Mouse (Mus musculus): Measurements from ENCODE around the gene Susd1. TPM values are rescaled to one million over a fixed set of nuclear protein-coding genes. Genes with fewer than 3 reads are reported as not detected.

Gene Susd1
- total and polyA plus RNA-seq, 3 experiments, result 49.0 to 180 (median 67.6) TPM

DNA sequence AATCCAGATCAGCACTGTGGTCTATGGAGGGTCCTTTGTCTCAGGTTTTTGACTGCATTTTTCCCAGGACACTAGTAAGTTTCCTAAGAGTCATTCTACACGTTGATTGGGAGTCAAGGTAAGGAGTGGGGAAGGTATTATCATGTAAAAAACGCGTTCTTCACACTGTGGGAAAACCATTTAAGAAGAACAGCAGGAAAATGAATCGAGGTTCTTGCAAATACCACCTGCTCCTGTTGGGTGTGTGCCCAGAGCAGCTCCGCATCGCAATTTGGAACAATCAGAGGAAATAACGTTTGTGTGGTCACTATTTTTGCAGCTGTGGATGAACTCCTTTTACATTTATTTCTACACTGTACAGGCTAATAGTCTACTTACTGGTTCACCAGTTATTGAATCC is 125.5 kb downstream of the Susd1 start:
- Histone ChIP-seq H3K27ac (ENCODE audit: control insufficient read depth, low read depth, low read length) (no peak overlapping the region), H3K79me2 (ENCODE audit: control insufficient read depth, insufficient read depth, low read length, poor library complexity) (no peaks in the 10 kb centered on the region), H3K4me1 (ENCODE audit: control insufficient read depth in 1 of 2, insufficient read depth in 2 of 2, low read length in 2 of 2) (no peaks in the 10 kb centered on the region), H3K9ac (ENCODE audit: control insufficient read depth, low read depth, low read length, poor library complexity, severe bottlenecking) (no peak overlapping the region), H3K36me3 (ENCODE audit: control insufficient read depth in 1 of 2, insufficient read depth in 2 of 2, low read length in 2 of 2) (peaks cover 0 to 4% of the 10 kb centered on the region in 2 experiments; a peak in 1 of 4 replicates), H3K9me3 (replicated peaks; ENCODE audit: insufficient read depth, low read length) (no peaks in the 10 kb centered on the region), H3K4me3 (ENCODE audit: control insufficient read depth in 1 of 2, insufficient read depth in 1 of 2, low read depth in 2 of 2, low read length in 2 of 2) (no peak overlapping the region), H3K27me3 (ENCODE audit: control insufficient read depth in 1 of 2, insufficient read depth in 2 of 2, low read length in 2 of 2) (no peaks in the 10 kb centered on the region)
- TF ChIP-seq TCF12 (IDR thresholded peaks at IDR 0.05; ENCODE audit: low read depth, low read length) (no peak), MYC (IDR thresholded peaks at IDR 0.05; ENCODE audit: low read depth, low read length) (no peak), NRF1 (IDR thresholded peaks at IDR 0.05; ENCODE audit: insufficient read depth, low read depth, low read length, poor library complexity, severe bottlenecking) (no peak), KAT2A (conservative IDR thresholded peaks at IDR 0.05; ENCODE audit: low read depth, low read length) (no peak), MEF2A (IDR thresholded peaks at IDR 0.05; ENCODE audit: extremely low read depth, insufficient replicate concordance, low read depth, low read length, poor library complexity, severe bottlenecking) (no peak), MAZ (IDR thresholded peaks at IDR 0.05; ENCODE audit: low read depth, low read length) (no peak), TAL1 (IDR thresholded peaks at IDR 0.05; ENCODE audit: low read length) (no peak), CHD2 (IDR thresholded peaks at IDR 0.05; ENCODE audit: low read length) (no peak), JUND (IDR thresholded peaks at IDR 0.05; ENCODE audit: low read depth, low read length) (no peak), MAFK (IDR thresholded peaks at IDR 0.05; ENCODE audit: borderline replicate concordance, low read depth, low read length) (no peak), UBTF (IDR thresholded peaks at IDR 0.05; ENCODE audit: borderline replicate concordance, insufficient read depth, low read depth, low read length) (no peak), POLR2AphosphoS2 (IDR thresholded peaks at IDR 0.05; ENCODE audit: low read length) (no peak), CHD1 (IDR thresholded peaks at IDR 0.05; ENCODE audit: low read depth, low read length) (no peak), ZC3H11A (IDR thresholded peaks at IDR 0.05; ENCODE audit: low read depth, low read length) (no peak), POLR2A (IDR thresholded peaks at IDR 0.05; ENCODE audit: control insufficient read depth in 1 of 2, insufficient read depth in 1 of 2, low read depth in 1 of 2, low read length in 2 of 2, poor library complexity in 1 of 2) (no peak), RAD21 (IDR thresholded peaks at IDR 0.05; ENCODE audit: low read depth, low read length) (no peak), HCFC1 (IDR thresholded peaks at IDR 0.05; ENCODE audit: low read depth, low read length) (no peak), MXI1 (IDR thresholded peaks at IDR 0.05; ENCODE audit: low read depth, low read length) (no peak)
- DNase-seq (ENCODE audit: low read depth, low spot score), result no peak

DNA sequence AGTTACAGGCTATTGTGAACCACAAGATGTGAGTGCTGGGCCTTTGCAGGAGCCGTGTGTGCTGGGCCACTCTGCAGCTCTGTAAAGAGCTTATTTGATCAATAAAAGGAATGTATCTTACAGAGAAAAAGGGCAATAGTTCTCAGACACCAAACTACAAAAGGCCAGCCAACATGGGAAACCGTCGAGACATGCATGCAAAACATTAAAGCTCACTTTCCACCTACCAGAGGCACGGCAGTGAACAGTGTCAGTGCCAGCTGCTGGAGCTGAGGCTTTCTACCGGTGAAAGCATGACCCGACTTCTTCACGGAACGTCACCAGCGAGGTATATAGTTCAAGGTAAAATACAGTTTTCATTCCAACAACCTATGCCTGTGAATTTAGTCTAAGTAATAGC is 127.8 kb downstream of the Susd1 start:
- TF ChIP-seq POLR2AphosphoS5 (IDR thresholded peaks at IDR 0.05; ENCODE audit: borderline replicate concordance, low read depth, low read length) (no peak), KAT2A (conservative IDR thresholded peaks at IDR 0.05; ENCODE audit: low read depth, low read length) (no peak), HCFC1 (IDR thresholded peaks at IDR 0.05; ENCODE audit: low read depth, low read length) (no peak), SMC3 (IDR thresholded peaks at IDR 0.05; ENCODE audit: low read depth, low read length) (no peak), CHD2 (IDR thresholded peaks at IDR 0.05; ENCODE audit: low read length) (no peak), JUND (IDR thresholded peaks at IDR 0.05; ENCODE audit: low read depth, low read length) (no peak), BHLHE40 (IDR thresholded peaks at IDR 0.05; ENCODE audit: borderline replicate concordance, low read depth, low read length) (no peak)
- H3K4me3 ChIP-seq (ENCODE audit: control insufficient read depth in 1 of 2, insufficient read depth in 1 of 2, low read depth in 2 of 2, low read length in 2 of 2), result no peak overlapping the region
- H3K9me3 ChIP-seq (replicated peaks; ENCODE audit: insufficient read depth, low read length), result no peaks in the 10 kb centered on the region
- peaks cover 0 to 2% of the 10 kb centered on the region in 2 experiments; a peak in 1 of 4 replicates for H3K36me3 ChIP-seq (ENCODE audit: control insufficient read depth in 1 of 2, insufficient read depth in 2 of 2, low read length in 2 of 2)
- no peaks in the 10 kb centered on the region for H3K79me2 ChIP-seq (ENCODE audit: control insufficient read depth, insufficient read depth, low read length, poor library complexity)
- no peak for DNase-seq (ENCODE audit: low read depth, low spot score)
- H3K27me3 ChIP-seq (ENCODE audit: control insufficient read depth in 1 of 2, insufficient read depth in 2 of 2, low read length in 2 of 2), result no peaks in the 10 kb centered on the region
- no peak overlapping the region for H3K9ac ChIP-seq (ENCODE audit: control insufficient read depth, low read depth, low read length, poor library complexity, severe bottlenecking)
- H3K4me1 ChIP-seq (ENCODE audit: control insufficient read depth in 1 of 2, insufficient read depth in 2 of 2, low read length in 2 of 2), result no peaks in the 10 kb centered on the region
- H3K27ac ChIP-seq (ENCODE audit: control insufficient read depth, low read depth, low read length), result no peak overlapping the region

All from MEL (cell line).